Mouse (Mus musculus): ENCODE results near the gene Nfe2l2. TPM values are rescaled to one million over a fixed set of nuclear protein-coding genes. Genes with fewer than 3 reads are reported as not detected.
"Not testable (repeated sequence)": the region's sequence is repeated elsewhere in the genome, so short reads cannot be mapped to it uniquely, and the experiment has no call there.

Gene Nfe2l2
- total RNA-seq, 2 experiments from 2014 or later: 11.3 to 13.1 TPM

DNA sequence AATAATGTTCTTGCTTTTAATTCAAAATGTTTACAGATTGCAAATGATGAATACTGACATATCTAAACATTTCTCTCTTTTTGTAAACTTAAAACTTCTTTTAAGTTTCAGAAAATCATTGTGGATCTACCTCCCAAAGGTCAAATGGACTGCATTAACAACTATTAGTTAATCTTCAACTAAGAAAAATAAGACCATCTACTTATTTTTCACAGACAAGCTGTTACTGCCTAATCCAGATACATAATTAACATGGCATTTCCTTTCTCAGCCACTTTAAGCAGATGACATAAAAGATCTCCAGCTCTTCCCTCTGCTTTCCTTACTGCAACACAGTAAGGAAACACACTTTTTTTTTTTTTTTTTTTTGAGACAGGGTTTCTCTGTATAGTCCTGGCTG lies 67.1 kb downstream of the Nfe2l2 start:
- no peak for DNase-seq (ENCODE audit: extremely low spot score in 1 of 2, low spot score in 2 of 2)
- Histone ChIP-seq H3K27ac (no peak overlapping the region), H3K4me3 (no peak overlapping the region)
- no peak for TF ChIP-seq CTCF (IDR thresholded peaks at IDR 0.05)
- intact Hi-C loops (cut with DNase I): loop anchor here (1.0 kb wide), 1 partner anchor 8 kb away; no protein-coding TSS in a partner anchor

DNA sequence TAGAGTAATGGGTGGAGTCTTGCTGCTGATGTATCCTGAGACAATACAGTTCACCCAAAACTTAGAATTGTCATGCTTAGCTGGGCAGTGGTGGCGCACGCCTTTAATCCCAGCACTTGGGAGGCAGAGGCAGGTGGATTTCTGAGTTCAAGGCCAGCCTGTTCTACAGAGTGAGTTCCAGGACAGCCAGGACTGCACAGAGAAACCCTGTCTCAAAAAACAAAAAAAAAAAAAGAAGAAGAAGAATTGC lies 67.5 kb downstream of the Nfe2l2 start:
- intact Hi-C loops (cut with DNase I): loop anchor here (1.0 kb wide), 1 partner anchor 8 kb away; no protein-coding TSS in a partner anchor
- H3K4me3 ChIP-seq; H3K27ac ChIP-seq; DNase-seq (ENCODE audit: extremely low spot score in 1 of 2, low spot score in 2 of 2): not testable (repeated sequence)

DNA sequence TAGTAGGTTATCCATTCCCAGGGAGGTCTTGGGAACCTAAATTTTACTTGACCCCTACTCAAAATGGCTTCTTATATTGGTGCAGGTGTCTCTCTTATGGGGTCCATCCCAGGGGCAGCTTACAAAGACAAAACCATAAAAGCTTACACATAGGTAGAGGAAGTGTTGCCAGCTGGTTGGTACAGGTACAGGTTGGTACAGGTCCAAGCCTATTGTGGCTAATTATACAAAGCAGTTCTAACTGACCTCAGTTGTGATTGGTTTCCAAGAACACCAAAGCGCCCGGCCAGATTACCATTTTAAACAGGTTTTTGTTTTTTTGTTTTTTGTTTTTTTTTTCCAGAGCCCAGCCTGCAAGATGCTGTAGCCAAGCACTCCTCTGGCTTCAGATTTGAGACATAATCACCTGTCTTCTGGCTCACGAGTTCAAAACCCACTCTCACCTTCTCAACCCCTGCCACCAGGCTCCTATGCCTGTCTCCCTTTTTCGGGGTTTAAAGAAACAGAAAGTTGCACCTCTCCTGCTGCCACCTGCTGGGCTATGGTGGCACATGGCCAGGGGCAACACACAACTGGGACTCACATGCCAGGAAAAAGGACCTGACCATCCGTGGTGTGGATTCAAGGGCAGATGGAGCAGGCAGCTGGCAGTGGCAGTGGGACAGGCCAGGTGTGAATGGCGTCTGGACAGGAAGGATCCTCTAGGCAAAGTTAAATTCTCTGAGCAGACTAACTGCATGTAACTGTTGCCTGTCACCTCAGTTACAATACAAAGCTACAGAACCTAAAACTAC lies 68.0 kb downstream of the Nfe2l2 start:
- H3K27ac ChIP-seq: no peak overlapping the region
- no peak overlapping the region for H3K4me3 ChIP-seq
- DNase-seq (ENCODE audit: extremely low spot score in 1 of 2, low spot score in 2 of 2): no peak
- TF ChIP-seq CTCF (IDR thresholded peaks at IDR 0.05): peak; percentile 14
- intact Hi-C loops (cut with DNase I): loop anchor here (1.0 kb wide), 1 partner anchor 9 kb away; no protein-coding TSS in a partner anchor

DNA sequence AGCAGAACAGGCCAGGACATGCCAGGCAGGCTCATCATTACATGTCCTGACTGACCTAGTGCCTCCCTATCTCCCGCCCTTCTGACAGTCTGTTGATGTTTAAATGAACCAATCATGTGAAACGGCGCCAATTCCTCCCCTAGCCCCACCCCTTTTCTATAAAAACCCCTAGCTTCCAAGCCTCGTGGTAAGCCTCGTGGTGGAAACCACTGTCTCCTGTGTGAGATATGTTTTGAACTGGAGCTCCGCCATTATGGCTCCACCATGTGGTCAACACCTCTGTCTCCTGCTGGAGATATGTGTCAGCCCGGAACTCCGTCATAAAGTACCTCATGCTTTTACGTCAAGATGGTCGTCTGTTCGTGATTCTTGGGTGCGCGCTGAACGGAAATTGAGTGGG lies 70.0 kb downstream of the Nfe2l2 start:
- intact Hi-C loops (cut with DNase I); DNase-seq (ENCODE audit: extremely low spot score in 1 of 2, low spot score in 2 of 2); H3K27ac ChIP-seq; H3K4me3 ChIP-seq: not testable (repeated sequence)

DNA sequence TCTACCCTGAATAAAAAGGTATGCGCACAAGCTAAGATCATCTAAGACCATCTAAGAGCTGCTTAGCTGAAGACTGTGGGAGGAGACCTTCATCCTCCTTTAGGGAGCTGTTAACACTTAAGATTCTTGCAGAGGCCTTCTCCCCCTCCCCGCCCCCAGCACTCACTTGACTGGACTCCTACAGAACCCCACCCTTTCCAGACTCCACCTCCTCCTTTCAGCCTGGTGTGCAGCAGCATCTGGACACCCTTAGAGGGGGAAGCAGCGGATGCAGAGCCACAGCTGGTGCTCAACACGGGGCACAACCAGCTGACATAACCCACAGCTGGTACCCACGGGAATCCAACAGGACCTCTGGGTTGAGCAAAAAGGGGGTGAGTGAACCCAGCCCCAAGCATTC lies 70.7 kb downstream of the Nfe2l2 start:
- H3K4me3 ChIP-seq: no peak overlapping the region
- intact Hi-C loops (cut with DNase I): no loop called here
- DNase-seq (ENCODE audit: extremely low spot score in 1 of 2, low spot score in 2 of 2): no peak
- no peak overlapping the region for H3K27ac ChIP-seq
- TF ChIP-seq CTCF (IDR thresholded peaks at IDR 0.05): no peak

DNA sequence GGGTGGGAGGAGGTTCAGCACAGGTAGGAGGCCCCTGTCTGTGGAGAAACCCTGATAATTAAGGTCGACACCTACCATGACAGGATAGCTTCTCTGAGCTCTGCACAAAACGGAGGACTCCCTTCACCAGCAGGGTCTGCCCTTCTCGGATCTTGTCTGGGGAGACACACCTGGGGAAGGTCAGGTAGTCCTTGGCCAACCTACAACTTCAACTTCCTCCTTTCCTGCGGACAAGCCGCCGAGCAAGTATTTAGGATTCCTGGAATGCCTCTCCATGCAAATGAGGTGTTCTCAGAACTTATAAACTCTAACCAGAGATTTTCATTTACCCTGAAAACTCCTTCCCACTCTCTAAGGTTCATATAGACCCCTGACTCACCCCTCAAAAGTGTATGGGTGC lies 71.1 kb downstream of the Nfe2l2 start:
- TF ChIP-seq CTCF (IDR thresholded peaks at IDR 0.05): no peak
- H3K4me3 ChIP-seq: no peak overlapping the region
- no peak overlapping the region for H3K27ac ChIP-seq
- intact Hi-C loops (cut with DNase I): no loop called here
- no peak for DNase-seq (ENCODE audit: extremely low spot score in 1 of 2, low spot score in 2 of 2)

DNA sequence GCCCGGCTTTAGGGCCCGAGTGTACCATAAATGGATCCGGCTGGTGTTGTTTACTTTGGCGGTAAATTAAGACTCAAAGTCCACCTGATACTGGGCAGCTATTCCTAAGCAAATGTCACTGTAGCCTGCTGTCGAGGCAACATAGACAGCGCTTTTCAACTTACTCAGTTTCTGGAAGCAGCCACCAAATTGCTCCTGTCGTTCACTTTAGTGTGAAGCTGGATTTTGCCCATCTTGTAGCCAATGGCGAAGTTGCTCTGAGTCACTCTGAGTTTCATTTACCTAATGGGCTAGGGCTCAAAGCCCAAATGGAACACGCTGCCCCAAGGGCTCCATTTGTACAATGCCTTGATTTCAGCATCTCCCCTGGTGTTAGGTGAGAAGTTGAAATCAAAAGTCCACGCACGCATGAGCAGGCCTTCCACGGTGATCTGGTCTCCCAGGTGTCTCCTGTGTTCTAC lies 71.7 kb downstream of the Nfe2l2 start:
- intact Hi-C loops (cut with DNase I): no loop called here
- Histone ChIP-seq H3K4me3 (no peak overlapping the region), H3K27ac (no peak overlapping the region)
- no peak for DNase-seq (ENCODE audit: extremely low spot score in 1 of 2, low spot score in 2 of 2)
- no peak for TF ChIP-seq CTCF (IDR thresholded peaks at IDR 0.05)

DNA sequence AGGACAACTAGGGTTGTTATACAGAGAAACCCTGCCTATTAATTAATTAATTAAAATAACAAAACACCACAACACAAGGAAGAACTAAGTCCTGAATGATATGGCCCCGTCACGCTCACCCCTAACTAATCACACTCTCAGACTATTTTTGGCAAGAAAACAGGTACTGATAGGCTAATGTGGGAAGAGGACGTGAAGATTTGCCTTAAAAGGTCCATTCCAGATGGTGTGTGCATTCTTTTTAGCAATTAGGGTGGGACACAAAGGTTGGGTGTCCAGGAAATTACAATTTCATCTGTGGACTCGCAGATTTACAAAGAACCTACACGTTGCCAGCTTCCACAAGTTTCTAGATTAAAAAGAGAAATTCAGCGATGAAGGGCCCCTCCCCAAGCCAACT lies 72.4 kb downstream of the Nfe2l2 start:
- Histone ChIP-seq H3K4me3 (no peak overlapping the region), H3K27ac (no peak overlapping the region)
- DNase-seq (ENCODE audit: extremely low spot score in 1 of 2, low spot score in 2 of 2): no peak
- intact Hi-C loops (cut with DNase I): no loop called here
- TF ChIP-seq CTCF (IDR thresholded peaks at IDR 0.05): no peak

DNA sequence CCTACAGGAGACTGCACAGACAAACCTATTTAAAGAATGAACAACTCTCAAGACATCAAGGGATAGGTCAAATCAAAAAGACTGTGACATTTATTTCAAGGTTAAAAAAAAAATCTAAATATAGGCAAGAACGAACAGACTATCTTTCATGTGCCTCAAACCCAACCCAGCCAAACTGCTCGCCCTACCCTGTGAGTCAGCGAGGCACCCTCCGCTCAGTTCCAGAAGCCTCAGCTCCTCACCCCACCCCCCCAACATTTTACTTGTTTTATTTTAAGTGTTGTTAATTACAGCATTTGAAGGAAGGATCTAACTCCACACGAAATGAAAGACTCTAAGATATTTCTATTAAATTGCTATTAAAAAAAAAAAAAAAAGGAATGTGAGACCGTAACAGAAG lies 73.0 kb downstream of the Nfe2l2 start:
- no peak for DNase-seq (ENCODE audit: extremely low spot score in 1 of 2, low spot score in 2 of 2)
- no peak overlapping the region for H3K27ac ChIP-seq
- intact Hi-C loops (cut with DNase I): no loop called here
- no peak overlapping the region for H3K4me3 ChIP-seq
- TF ChIP-seq CTCF (IDR thresholded peaks at IDR 0.05): no peak

DNA sequence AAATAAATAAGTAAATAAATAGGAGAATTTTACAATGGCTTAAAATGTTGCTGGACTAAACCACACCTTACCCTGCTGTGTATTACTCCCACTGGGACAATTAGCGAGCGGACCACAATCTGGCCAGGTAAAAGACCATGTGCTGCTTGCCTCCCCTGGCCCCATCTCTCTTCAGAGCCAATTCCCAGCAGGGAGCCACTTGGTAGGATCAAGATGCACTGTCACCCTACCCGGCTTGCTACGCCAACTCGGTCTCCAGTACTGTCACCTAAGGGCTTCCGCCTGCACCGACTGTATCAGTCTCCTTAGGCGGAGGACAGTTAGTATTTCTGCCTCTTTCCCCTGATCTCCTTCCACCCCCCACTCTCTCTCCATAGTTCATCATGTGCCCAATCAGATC lies 76.0 kb downstream of the Nfe2l2 start:
- TF ChIP-seq CTCF (IDR thresholded peaks at IDR 0.05): no peak
- no peak for DNase-seq (ENCODE audit: extremely low spot score in 1 of 2, low spot score in 2 of 2)
- intact Hi-C loops (cut with DNase I): no loop called here
- Histone ChIP-seq H3K4me3 (no peak overlapping the region), H3K27ac (no peak overlapping the region)

DNA sequence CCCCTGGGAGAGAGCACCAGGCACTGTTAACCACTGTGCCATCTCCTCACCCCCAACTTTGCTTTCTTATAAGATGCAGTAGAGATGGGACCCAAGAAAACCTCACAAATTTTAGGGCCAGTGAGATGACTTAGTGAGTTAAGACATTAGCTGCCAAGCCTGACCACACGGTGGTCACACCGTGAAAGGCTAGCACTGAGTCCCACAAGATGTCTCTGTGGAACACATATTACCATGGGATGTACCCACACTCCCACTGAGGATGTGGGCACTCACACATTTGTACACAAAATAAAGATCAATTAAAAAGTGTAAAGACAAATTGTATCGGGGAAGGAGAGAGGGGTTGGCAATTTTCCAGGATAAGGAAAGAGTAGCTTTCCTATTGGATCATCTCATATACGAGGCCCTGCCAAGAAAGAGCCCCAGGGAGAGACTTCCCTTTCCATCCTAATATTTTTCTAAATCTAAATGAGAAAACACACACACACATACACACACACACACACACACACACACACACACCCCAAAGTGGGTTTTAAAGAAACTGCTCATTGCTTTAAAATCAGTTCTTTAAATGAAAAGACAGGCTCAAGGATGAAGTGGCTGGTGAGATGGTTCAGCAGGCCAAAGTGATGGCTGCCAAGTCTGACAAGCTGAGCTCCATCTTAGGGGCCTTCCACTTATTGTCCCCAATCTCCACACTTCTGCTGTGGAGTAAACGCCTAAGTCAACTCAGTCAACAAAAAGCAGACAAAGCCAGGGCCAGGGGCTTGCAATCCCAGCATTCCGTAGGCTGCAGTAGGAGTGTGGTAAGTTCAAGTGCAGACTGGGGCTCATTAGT lies 77.6 kb downstream of the Nfe2l2 start:
- intact Hi-C loops (cut with DNase I): no loop called here
- H3K27ac ChIP-seq: no peak overlapping the region
- no peak overlapping the region for H3K4me3 ChIP-seq
- no peak for DNase-seq (ENCODE audit: extremely low spot score in 1 of 2, low spot score in 2 of 2)
- TF ChIP-seq CTCF (IDR thresholded peaks at IDR 0.05): no peak

Small RNA genes lying within 50 kb of the gene (microRNA-seq; reads per million reads assigned to microRNA genes)
- 0 to 0.24 reads per million in 2 experiments for gene Gm24574

Other genes with a start within 250 kb of the Nfe2l2 start
- gene Hnrnpa3, start 45.4 kb downstream of the Nfe2l2 start, total RNA-seq (2021): 100 to 1,000 TPM; 282 to 308 TPM
- gene Agps, start 127.5 kb upstream of the Nfe2l2 start, total RNA-seq (2021): 10 to 100 TPM; 33.7 to 36.8 TPM
- 10 to 100 TPM; 10.3 to 13.1 TPM for gene Ttc30b, start 233.9 kb upstream of the Nfe2l2 start, total RNA-seq (2021)